Mouse (Mus musculus) CH12.LX (cell line): Measurements from ENCODE around the gene Rabgap1l. TPM values are rescaled to one million over a fixed set of nuclear protein-coding genes. Genes with fewer than 3 reads are reported as not detected.

Experiments used
- DNase-seq: peaks from one replicate; pipeline ENCODE4 v3.0.0-alpha.2; 2013; ENCODE audit errors: extremely low read depth
- H3K27ac ChIP-seq: 2 replicates; pipeline ENCODE4 v1.5.1; 2012; ENCODE audit warnings: low read depth, mild to moderate bottlenecking, control low read depth, moderate library complexity; ENCODE audit not compliant: insufficient read depth
- H3K27me3 ChIP-seq: replicated peaks from 2 replicates; pipeline ENCODE3; 2012; ENCODE audit warnings: inconsistent platforms
- H3K36me3 ChIP-seq, 2 experiments: replicated peaks in 1 of 2; 2 replicates each; pipeline versions ENCODE3 to v1.6.1; 2012; ENCODE audit warnings: inconsistent platforms in 1 of 2, low read length in 1 of 2, mild to moderate bottlenecking in 1 of 2, mixed read lengths in 1 of 2, moderate library complexity in 1 of 2; ENCODE audit not compliant: control insufficient read depth in 1 of 2, insufficient read depth in 1 of 2
- H3K4me1 ChIP-seq, 2 experiments: 2 replicates each; pipeline ENCODE4 v1.6.1; 2012; ENCODE audit warnings: inconsistent platforms in 1 of 2, moderate library complexity in 1 of 2; ENCODE audit not compliant: insufficient read depth in 2 of 2, control insufficient read depth in 1 of 2
- H3K4me2 ChIP-seq: 2 replicates; pipeline ENCODE4 v1.6.1; 2012; ENCODE audit warnings: low read depth, mild to moderate bottlenecking, control low read depth; ENCODE audit not compliant: poor library complexity, insufficient read depth, severe bottlenecking
- H3K4me3 ChIP-seq, 3 experiments: fragments of 150-350 bp in 1 of 3; sonication (generic) in 1 of 3; replicated peaks in 1 of 3; 2 replicates each; pipeline versions ENCODE3 to v1.5.1; 2011 to 2012; ENCODE audit warnings: low read depth in 2 of 3, low read length in 2 of 3, mild to moderate bottlenecking in 2 of 3, moderate library complexity in 2 of 3, control low read depth in 1 of 3, improper control_type of control experiment in 1 of 3, inconsistent platforms in 1 of 3, mixed read lengths in 1 of 3; ENCODE audit not compliant: poor library complexity in 1 of 3
- H3K79me2 ChIP-seq: replicated peaks from 2 replicates; pipeline ENCODE4 v1.6.1; 2012; ENCODE audit warnings: mild to moderate bottlenecking, moderate library complexity; ENCODE audit not compliant: control insufficient read depth, poor library complexity, insufficient read depth, severe bottlenecking; ENCODE audit errors: extremely low read depth
- H3K9ac ChIP-seq: 2 replicates; pipeline ENCODE4 v1.6.1; 2012; ENCODE audit warnings: low read depth, mild to moderate bottlenecking, control low read depth, moderate library complexity; ENCODE audit not compliant: insufficient read depth
- H3K9me3 ChIP-seq: replicated peaks from 2 replicates; pipeline ENCODE3; 2012; ENCODE audit warnings: low read length, inconsistent platforms, mixed read lengths
- BHLHE40 ChIP-seq: IDR thresholded peaks from 2 replicates; pipeline ENCODE4 v1.6.1; 2011; ENCODE audit warnings: mild to moderate bottlenecking, low read depth, low read length, improper control_type of control experiment
- CHD1 ChIP-seq: IDR thresholded peaks from 2 replicates; pipeline ENCODE4 v1.6.1; 2012; ENCODE audit warnings: low read depth, low read length, improper control_type of control experiment, inconsistent platforms
- CHD2 ChIP-seq: IDR thresholded peaks from 2 replicates; pipeline ENCODE4 v1.6.1; 2011; ENCODE audit warnings: low read length, improper control_type of control experiment
- E2F4 ChIP-seq: IDR thresholded peaks from 2 replicates; pipeline ENCODE4 v1.6.1; 2011; ENCODE audit warnings: low read depth, low read length, improper control_type of control experiment; ENCODE audit not compliant: insufficient replicate concordance
- ETS1 ChIP-seq: conservative IDR thresholded peaks from 2 replicates; pipeline ENCODE4 v1.6.1; 2012; ENCODE audit warnings: low read depth, mild to moderate bottlenecking, inconsistent platforms, low read length, improper control_type of control experiment, moderate library complexity
- JUN ChIP-seq: IDR thresholded peaks from 2 replicates; pipeline ENCODE4 v1.6.1; 2011; ENCODE audit warnings: low read depth, mild to moderate bottlenecking, low read length, improper control_type of control experiment, moderate library complexity; ENCODE audit not compliant: insufficient read depth
- MAZ ChIP-seq: IDR thresholded peaks from 2 replicates; pipeline ENCODE4 v1.6.1; 2012; ENCODE audit warnings: low read depth, mild to moderate bottlenecking, inconsistent platforms, low read length, improper control_type of control experiment, moderate library complexity
- MEF2A ChIP-seq: IDR thresholded peaks from 2 replicates; pipeline ENCODE4 v1.6.1; 2014; ENCODE audit warnings: low read depth, mild to moderate bottlenecking, inconsistent platforms, low read length, improper control_type of control experiment, borderline replicate concordance
- MYC ChIP-seq: IDR thresholded peaks from 2 replicates; pipeline ENCODE4 v1.6.1; 2011; ENCODE audit warnings: low read depth, mild to moderate bottlenecking, improper control_type of control experiment, low read length
- PAX5 ChIP-seq: IDR thresholded peaks from 2 replicates; pipeline ENCODE4 v1.6.1; 2012; ENCODE audit warnings: low read length, inconsistent platforms, mixed read lengths
- RAD21 ChIP-seq: IDR thresholded peaks from 2 replicates; pipeline ENCODE4 v1.6.1; 2011; ENCODE audit warnings: low read depth, mild to moderate bottlenecking, low read length, improper control_type of control experiment, moderate library complexity
- SMC3 ChIP-seq: IDR thresholded peaks from 2 replicates; pipeline ENCODE4 v1.6.1; 2011; ENCODE audit warnings: low read depth, low read length, improper control_type of control experiment
- TBP ChIP-seq: conservative IDR thresholded peaks from 2 replicates; pipeline ENCODE4 v1.6.1; 2011; ENCODE audit warnings: low read depth, low read length, improper control_type of control experiment
- USF1 ChIP-seq: IDR thresholded peaks from 2 replicates; pipeline ENCODE4 v1.6.1; 2014; ENCODE audit warnings: low read depth, mild to moderate bottlenecking, inconsistent platforms, low read length, improper control_type of control experiment
- USF2 ChIP-seq: conservative IDR thresholded peaks from 2 replicates; pipeline ENCODE4 v1.6.1; 2011; ENCODE audit warnings: low read depth, low read length, improper control_type of control experiment
- ZC3H11A ChIP-seq: IDR thresholded peaks from 2 replicates; pipeline ENCODE4 v1.6.1; 2012; ENCODE audit warnings: low read depth, mild to moderate bottlenecking, inconsistent platforms, low read length, improper control_type of control experiment
- ZKSCAN1 ChIP-seq: IDR thresholded peaks from 2 replicates; pipeline ENCODE4 v1.6.1; 2012; ENCODE audit warnings: low read depth, inconsistent platforms, low read length, improper control_type of control experiment, borderline replicate concordance
- dilution Hi-C: fragments of 300-500 bp; cut with MboI; formaldehyde crosslinking; loops from 2 replicates; pipeline ENCODE4 v1.14.3; 2020; ENCODE audit warnings: low sequenced_read_pairs; ENCODE audit not compliant: extremely low pct_unique_long_range_greater_than_20kb, extremely low pct_ligation_motif_present
- in situ Hi-C: fragments of 300-500 bp; cut with MboI; formaldehyde crosslinking; loops from 3 replicates; pipeline ENCODE4 v1.14.3; 2019; ENCODE audit warnings: low sequenced_read_pairs, low pct_ligation_motif_present, low pct_unique_long_range_greater_than_20kb, mixed read lengths
- polyA plus RNA-seq: library from polyadenylated mRNA; unstranded; fragments of >175 nt; gene quantifications from 2 replicates; pipeline ENCODE4 v1.2.1, GENCODE M21; 2012; ENCODE audit warnings: low read depth; ENCODE audit not compliant: insufficient read length
- total RNA-seq, 2 experiments: library from RNA; depleted of rRNA; stranded (reverse); fragments of 300-350 nt in 1 of 2; fragments of >200 nt in 1 of 2; gene quantifications; 2 replicates each; pipeline ENCODE4 v1.2.3; 2012 to 2014

Gene Rabgap1l
- total and polyA plus RNA-seq, 3 experiments: 84.0 to 109 (median 85.6) TPM

- Histone ChIP-seq H3K4me3 (no peak overlapping the region), H3K4me1 (peaks cover 7 to 12% of the 10 kb centered on the region in 2 experiments; a peak in 2 of 4 replicates), H3K27ac (no peak overlapping the region), H3K27me3 (no peaks in the 10 kb centered on the region), H3K4me2 (no peak overlapping the region), H3K9me3 (no peaks in the 10 kb centered on the region), H3K36me3 (peaks cover 0 to 8% of the 10 kb centered on the region in 2 experiments), H3K79me2 (no peaks in the 10 kb centered on the region), H3K9ac (no peak overlapping the region)
- in situ Hi-C loops (no loop called here), dilution Hi-C loops (no loop called here)
- DNase-seq: no peak
- TF ChIP-seq SMC3 (no peak), ZC3H11A (no peak), MYC (no peak), CHD1 (no peak), ETS1 (no peak)
Measured at GRCm38 (mm10) chr1:160299979-160300378, 493.0 kb downstream of the Rabgap1l start.

- no peaks in the 10 kb centered on the region for H3K9me3 ChIP-seq
- TF ChIP-seq JUN (no peak), MEF2A (no peak)
- peaks cover 0 to 4% of the 10 kb centered on the region in 2 experiments for H3K36me3 ChIP-seq
- H3K4me1 ChIP-seq: peaks cover 6 to 12% of the 10 kb centered on the region in 2 experiments; a peak in 2 of 4 replicates
- in situ Hi-C loops (no loop called here), dilution Hi-C loops (no loop called here)
- H3K4me2 ChIP-seq: no peak overlapping the region
- H3K79me2 ChIP-seq: no peaks in the 10 kb centered on the region
- H3K27ac ChIP-seq: no peak overlapping the region
- H3K27me3 ChIP-seq: no peaks in the 10 kb centered on the region
- H3K4me3 ChIP-seq: no peak overlapping the region
- H3K9ac ChIP-seq: no peak overlapping the region
- no peak for DNase-seq
Measured at GRCm38 (mm10) chr1:160298893-160299292, 494.1 kb downstream of the Rabgap1l start.

GRCm38 (mm10) chr1:160297701-160298100 lies 495.3 kb downstream of the Rabgap1l start:
- dilution Hi-C loops: no loop called here
- TF ChIP-seq RAD21 (no peak), PAX5 (no peak), CHD1 (no peak), CHD2 (no peak), MAZ (no peak), ETS1 (no peak), USF1 (no peak), E2F4 (no peak), USF2 (no peak), BHLHE40 (no peak), ZKSCAN1 (no peak), TBP (no peak)
- Histone ChIP-seq H3K9me3 (no peaks in the 10 kb centered on the region), H3K9ac (no peak overlapping the region), H3K79me2 (no peaks in the 10 kb centered on the region), H3K27me3 (no peaks in the 10 kb centered on the region), H3K27ac (no peak overlapping the region), H3K4me3 (no peak overlapping the region), H3K36me3 (peaks cover 0 to 3% of the 10 kb centered on the region in 2 experiments), H3K4me1 (peaks cover 6 to 12% of the 10 kb centered on the region in 2 experiments; a peak in 2 of 4 replicates), H3K4me2 (no peak overlapping the region)
- in situ Hi-C loops: no loop called here
- DNase-seq: no peak
